Mouse (Mus musculus) heart, embryonic 12.5 days (tissue): ENCODE measurements around the gene Ppp2r5d. TPM values are rescaled to one million over a fixed set of nuclear protein-coding genes. Genes with fewer than 3 reads are reported as not detected.

Source experiments
- ATAC-seq: fragments of 200-750 bp; cut with Nextera tagmentation; 2 replicates; pipeline ENCODE4 v1.8.0; 2017; ENCODE audit warnings: moderate TSS enrichment, moderate library complexity; ENCODE audit not compliant: insufficient number of reproducible peaks, low FRiP score
- H3K27ac ChIP-seq: fragments of 300-500 bp; sonication (generic); 2 replicates; pipeline ENCODE4 v1.5.1; 2016; ENCODE audit warnings: mild to moderate bottlenecking, moderate library complexity; ENCODE audit not compliant: poor library complexity, severe bottlenecking
- H3K27me3 ChIP-seq: fragments of 300-500 bp; sonication (generic); replicated peaks from 2 replicates; pipeline ENCODE4 v1.6.1; 2016; ENCODE audit warnings: mild to moderate bottlenecking, moderate library complexity
- H3K36me3 ChIP-seq: fragments of 300-500 bp; sonication (generic); 2 replicates; pipeline ENCODE4 v1.6.1; 2016; ENCODE audit warnings: mild to moderate bottlenecking, moderate library complexity
- H3K4me1 ChIP-seq: fragments of 300-500 bp; sonication (generic); replicated peaks from 2 replicates; pipeline ENCODE4 v1.6.1; 2016; ENCODE audit warnings: mild to moderate bottlenecking
- H3K4me2 ChIP-seq: fragments of 300-500 bp; sonication (generic); 2 replicates; pipeline ENCODE4 v1.6.1; 2016; ENCODE audit warnings: mild to moderate bottlenecking, moderate library complexity
- H3K4me3 ChIP-seq: fragments of 300-500 bp; sonication (generic); 2 replicates; pipeline ENCODE4 v1.5.1; 2016; ENCODE audit warnings: mild to moderate bottlenecking
- H3K9ac ChIP-seq: fragments of 300-500 bp; sonication (generic); 2 replicates; pipeline ENCODE4 v1.6.1; 2016; ENCODE audit warnings: mild to moderate bottlenecking, moderate library complexity
- H3K9me3 ChIP-seq: fragments of 300-500 bp; sonication (generic); replicated peaks from 2 replicates; pipeline ENCODE4 v1.6.1; 2016; ENCODE audit warnings: mild to moderate bottlenecking, moderate library complexity
- WGBS: fragments of 180-500 bp; shearing (Covaris S2); methylation state at CpG from one replicate; pipeline ENCODE4 v1.1.7; 2016; 5-methylcytosine and 5-hydroxymethylcytosine counted together
- polyA plus RNA-seq: library from polyadenylated mRNA; unstranded; fragments of >200 nt; fragmentation: Nextera tagmentation; extraction: Ambion mirVana; gene quantifications from 2 replicates; pipeline ENCODE4 v1.2.1, GENCODE M21; 2016

Ppp2r5d gene
- polyA plus RNA-seq, 1 experiment from 2014 or later: 62.8 TPM

- ATAC-seq: no peak
- Histone ChIP-seq H3K27me3 (no peaks in the 10 kb centered on the region), H3K9me3 (no peaks in the 10 kb centered on the region), H3K36me3 (peaks cover 22% of the 10 kb centered on the region), H3K4me3 (no peak overlapping the region), H3K4me2 (no peak overlapping the region), H3K4me1 (peaks cover 37% of the 10 kb centered on the region), H3K9ac (no peak overlapping the region), H3K27ac (no peak overlapping the region)
- 84% methylated on average over 3 of the region's 3 CpGs for WGBS
Observed at GRCm38 (mm10) chr17:46699912-46700311, 5.0 kb downstream of the Ppp2r5d start.

GRCm38 (mm10) chr17:46699245-46699644 is 5.7 kb downstream of the Ppp2r5d start:
- Histone ChIP-seq H3K4me1 (peaks cover 37% of the 10 kb centered on the region), H3K9me3 (no peaks in the 10 kb centered on the region), H3K27me3 (no peaks in the 10 kb centered on the region), H3K4me3 (no peak overlapping the region), H3K36me3 (peaks cover 22% of the 10 kb centered on the region), H3K4me2 (no peak overlapping the region), H3K27ac (no peak overlapping the region), H3K9ac (no peak overlapping the region)
- WGBS: 75% methylated on average over 5 of the region's 5 CpGs
- ATAC-seq: no peak

- Histone ChIP-seq H3K27me3 (no peaks in the 10 kb centered on the region), H3K27ac (no peak overlapping the region), H3K4me2 (no peak overlapping the region), H3K9ac (0 out of 2 replicates have a peak overlapping the region, but pooled peaks have one; percentile 13), H3K36me3 (peaks cover 23% of the 10 kb centered on the region), H3K4me3 (no peak overlapping the region), H3K4me1 (peaks cover 30% of the 10 kb centered on the region), H3K9me3 (no peaks in the 10 kb centered on the region)
- no peak for ATAC-seq
- WGBS: 83% methylated on average over 6 of the region's 6 CpGs
Observed at GRCm38 (mm10) chr17:46698515-46698914, 6.4 kb downstream of the Ppp2r5d start.

GRCm38 (mm10) chr17:46694517-46695063 is 10.3 kb downstream of the Ppp2r5d start:
- Histone ChIP-seq H3K27ac (no peak overlapping the region), H3K9me3 (no peaks in the 10 kb centered on the region), H3K9ac (no peak overlapping the region), H3K4me3 (no peak overlapping the region), H3K4me1 (peaks cover 14% of the 10 kb centered on the region; the same call in 1 of the 2 replicates), H3K36me3 (peaks cover 31% of the 10 kb centered on the region), H3K4me2 (no peak overlapping the region), H3K27me3 (no peaks in the 10 kb centered on the region)
- no peak for ATAC-seq
- WGBS: 93% methylated on average over 1 of the region's 1 CpGs

- no peak for ATAC-seq
- Histone ChIP-seq H3K9ac (no peak overlapping the region), H3K36me3 (peaks cover 26% of the 10 kb centered on the region), H3K27ac (no peak overlapping the region), H3K4me3 (no peak overlapping the region), H3K4me1 (peaks cover 13% of the 10 kb centered on the region; the same call in 1 of the 2 replicates), H3K9me3 (no peaks in the 10 kb centered on the region), H3K27me3 (no peaks in the 10 kb centered on the region), H3K4me2 (no peak overlapping the region)
- 81% methylated on average over 2 of the region's 2 CpGs for WGBS
Observed at GRCm38 (mm10) chr17:46691390-46691789, 13.5 kb downstream of the Ppp2r5d start.

- WGBS: 68% methylated on average over 12 of the region's 12 CpGs
- H3K4me3 ChIP-seq: no peak overlapping the region
- 0 out of 2 replicates have a peak, but pooled peaks cover 8% of the 10 kb centered on the region for H3K4me1 ChIP-seq
- no peaks in the 10 kb centered on the region for H3K9me3 ChIP-seq
- H3K36me3 ChIP-seq: peaks cover 33% of the 10 kb centered on the region
- no peak overlapping the region for H3K9ac ChIP-seq
- no peak overlapping the region for H3K27ac ChIP-seq
- no peaks in the 10 kb centered on the region for H3K27me3 ChIP-seq
- no peak overlapping the region for H3K4me2 ChIP-seq
- ATAC-seq: no peak
Observed at GRCm38 (mm10) chr17:46690665-46691064, 14.2 kb downstream of the Ppp2r5d start.

- Histone ChIP-seq H3K4me2 (no peak overlapping the region), H3K27ac (no peak overlapping the region), H3K36me3 (peaks cover 53% of the 10 kb centered on the region), H3K9me3 (no peaks in the 10 kb centered on the region), H3K9ac (no peak overlapping the region), H3K4me1 (peaks cover 21% of the 10 kb centered on the region), H3K27me3 (no peaks in the 10 kb centered on the region), H3K4me3 (no peak overlapping the region)
- 84% methylated on average over 6 of the region's 6 CpGs for WGBS
- no peak for ATAC-seq
Observed at GRCm38 (mm10) chr17:46685913-46686312, 19.0 kb downstream of the Ppp2r5d start.

GRCm38 (mm10) chr17:46682654-46683389 is 22.1 kb downstream of the Ppp2r5d start:
- ATAC-seq: no peak
- no peak overlapping the region for H3K27ac ChIP-seq
- no peaks in the 10 kb centered on the region for H3K9me3 ChIP-seq
- H3K27me3 ChIP-seq: no peaks in the 10 kb centered on the region
- whole genome bisulfite sequencing: 87% methylated on average over 16 of the region's 16 CpGs
- no peak overlapping the region for H3K4me2 ChIP-seq
- H3K4me1 ChIP-seq: peaks cover 35% of the 10 kb centered on the region
- no peak overlapping the region for H3K9ac ChIP-seq
- no peak overlapping the region for H3K4me3 ChIP-seq
- peaks cover 60% of the 10 kb centered on the region for H3K36me3 ChIP-seq

GRCm38 (mm10) chr17:46681466-46682118 is 23.3 kb downstream of the Ppp2r5d start:
- H3K9me3 ChIP-seq: no peaks in the 10 kb centered on the region
- no peaks in the 10 kb centered on the region for H3K27me3 ChIP-seq
- ATAC-seq: no peak
- WGBS: 24% methylated on average over 12 of the region's 12 CpGs
- H3K27ac ChIP-seq: no peak overlapping the region
- H3K4me2 ChIP-seq: peak overlapping the region; percentile 92
- H3K4me3 ChIP-seq: peak overlapping the region; percentile 81
- H3K4me1 ChIP-seq: peaks cover 38% of the 10 kb centered on the region
- peak overlapping the region; percentile 79 for H3K9ac ChIP-seq
- peaks cover 60% of the 10 kb centered on the region for H3K36me3 ChIP-seq

- Histone ChIP-seq H3K4me1 (peaks cover 38% of the 10 kb centered on the region), H3K9me3 (no peaks in the 10 kb centered on the region), H3K4me2 (peak within 1 kb of the TSS; percentile 92), H3K9ac (peak within 1 kb of the TSS; percentile 84), H3K36me3 (peaks cover 60% of the 10 kb centered on the region), H3K4me3 (peak within 1 kb of the TSS; percentile 81), H3K27me3 (no peaks in the 10 kb centered on the region), H3K27ac (peak within 1 kb of the TSS; percentile 94)
- ATAC-seq: peak; percentile 98
- under 1% methylated on average over 49 of the region's 49 CpGs for whole genome bisulfite sequencing
Observed at GRCm38 (mm10) chr17:46680760-46681373, 24.0 kb downstream of the Ppp2r5d start, which contains the start of gene Klhdc3. Gene Klhdc3, minus strand, starts transcription at chr17:46680914.
